Mouse (Mus musculus) spleen, adult 2 months (tissue): ENCODE measurements at regions not wholly inside any gene's neighbourhood (a gene's known extent, or its start where the extent isn't known, plus 50 kb on each side); places are given as distances from the start of the nearest gene placed in this dataset.

Source experiments
- CTCF ChIP-seq: fragments of 200-500 bp; IDR thresholded peaks from 2 replicates; pipeline ENCODE4 v1.5.1; 2011; ENCODE audit warnings: mild to moderate bottlenecking, inconsistent platforms; ENCODE audit not compliant: insufficient read depth, insufficient read length, insufficient replicate concordance; ENCODE audit errors: extremely low read depth
- POLR2A ChIP-seq: fragments of 200-500 bp; IDR thresholded peaks from 2 replicates; pipeline ENCODE4 v1.6.1; 2011; ENCODE audit warnings: low read depth, low read length, inconsistent platforms

- TF ChIP-seq CTCF (no peak), POLR2A (no peak)
Measured at GRCm38 (mm10) chr4:31617572-31617971, 346.3 kb upstream of the Map3k7 start.
